Mouse (Mus musculus) 416B (cell line): Measurements from ENCODE around the gene Gm16434.
"Not testable (repeated sequence)": the region's sequence is repeated elsewhere in the genome, so short reads cannot be mapped to it uniquely, and the experiment has no call there.

ENCODE experiments used
- DNase-seq: peaks from one replicate; pipeline ENCODE4 v3.0.0; 2011; ENCODE audit warnings: low read depth

Gm16434 gene

GRCm38 (mm10) chr14:7194440-7194839 is at the start of gene Gm16434:
Gm16434 (minus strand) TSS chr14:7194540.
- not testable (repeated sequence) for DNase-seq

GRCm38 (mm10) chr14:7243498-7243897 is 49.2 kb upstream of the Gm16434 start:
- not testable (repeated sequence) for DNase-seq

GRCm38 (mm10) chr14:7200070-7200469 is 5.7 kb upstream of the Gm16434 start:
- not testable (repeated sequence) for DNase-seq

GRCm38 (mm10) chr14:7174483-7174971 is 19.8 kb downstream of the Gm16434 start, which contains the start of gene Gm3512:
Gm3512 (minus strand) TSS chr14:7174533.
- not testable (repeated sequence) for DNase-seq
